Mouse (Mus musculus) midbrain, embryonic 16.5 days (tissue): ENCODE data around the gene Drap1. TPM values are rescaled to one million over a fixed set of nuclear protein-coding genes. Genes with fewer than 3 reads are reported as not detected.

ENCODE experiments used
- polyA plus RNA-seq: library from polyadenylated mRNA; unstranded; fragments of >200 nt; fragmentation: Nextera tagmentation; extraction: Ambion mirVana; gene quantifications from 2 replicates; pipeline ENCODE4 v1.2.1, GENCODE M21; 2015

Drap1 gene
- polyA plus RNA-seq, 1 experiment from 2014 or later, result 310 TPM

Other genes starting within 250 kb of the Drap1 start
- 50.7 and 52.2 TPM in 2 replicates for gene Pacs1, start 151.9 kb downstream of the Drap1 start, polyA plus RNA-seq
- 326 and 331 TPM in 2 replicates for gene Sf3b2, start 129.5 kb downstream of the Drap1 start, polyA plus RNA-seq
- 41.6 and 49.4 TPM in 2 replicates for gene Gal3st3, start 126.6 kb downstream of the Drap1 start, polyA plus RNA-seq
- gene Catsper1, start 89.2 kb downstream of the Drap1 start, polyA plus RNA-seq, result not detected in 2 replicates
- gene Cst6, start 75.4 kb downstream of the Drap1 start, polyA plus RNA-seq, result 7.5 and 11.1 TPM in 2 replicates
- 36.6 and 38.3 TPM in 2 replicates for gene Eif1ad, start 58.2 kb downstream of the Drap1 start, polyA plus RNA-seq
- gene Banf1, start 57.8 kb downstream of the Drap1 start, polyA plus RNA-seq, result 302 and 321 TPM in 2 replicates
- gene Sart1, start 36.3 kb downstream of the Drap1 start, polyA plus RNA-seq, result 67.7 and 68.5 TPM in 2 replicates
- not detected in 2 replicates for gene Tsga10ip, start 22.5 kb downstream of the Drap1 start, polyA plus RNA-seq
- gene AI837181, start 165 bp upstream of the Drap1 start, polyA plus RNA-seq, result 61.8 and 67.9 TPM in 2 replicates
- not detected in 2 replicates for gene Fosl1, start 22.6 kb upstream of the Drap1 start, polyA plus RNA-seq
- 9.5 and 10.2 TPM in 2 replicates for gene Ccdc85b, start 32.9 kb upstream of the Drap1 start, polyA plus RNA-seq
- gene Fibp, start 35.6 kb upstream of the Drap1 start, polyA plus RNA-seq, result 159 and 178 TPM in 2 replicates
- 5.0 and 5.2 TPM in 2 replicates for gene Ctsw, start 43.5 kb upstream of the Drap1 start, polyA plus RNA-seq
- 34.1 and 35.3 TPM in 2 replicates for gene Efemp2, start 49.0 kb upstream of the Drap1 start, polyA plus RNA-seq
- 51.1 and 53.6 TPM in 2 replicates for gene Mus81, start 63.4 kb upstream of the Drap1 start, polyA plus RNA-seq
- 3,571 and 3,575 TPM in 2 replicates for gene Cfl1, start 65.5 kb upstream of the Drap1 start, polyA plus RNA-seq
- gene 1700020D05Rik, start 78.8 kb upstream of the Drap1 start, polyA plus RNA-seq, result not detected in 2 replicates
- gene Snx32, start 85.6 kb upstream of the Drap1 start, polyA plus RNA-seq, result 112 and 116 TPM in 2 replicates
- gene Ovol1, start 135.7 kb upstream of the Drap1 start, polyA plus RNA-seq, result 0.11 TPM in 1 of 2 replicates, not detected in the other
- 1.9 and 2.3 TPM in 2 replicates for gene Ap5b1, start 143.0 kb upstream of the Drap1 start, polyA plus RNA-seq
- 55.5 and 58.4 TPM in 2 replicates for gene Rnaseh2c, start 176.9 kb upstream of the Drap1 start, polyA plus RNA-seq
- gene Kat5, start 185.3 kb upstream of the Drap1 start, polyA plus RNA-seq, result 82.0 and 83.1 TPM in 2 replicates
- gene Rela, start 212.5 kb upstream of the Drap1 start, polyA plus RNA-seq, result 30.6 and 37.7 TPM in 2 replicates
- 17.5 and 17.7 TPM in 2 replicates for gene Sipa1, start 238.7 kb upstream of the Drap1 start, polyA plus RNA-seq